Mouse (Mus musculus) neural tube, embryonic 12.5 days (tissue): Measurements from ENCODE around the gene Vax1. TPM values are rescaled to one million over a fixed set of nuclear protein-coding genes. Genes with fewer than 3 reads are reported as not detected.

Experiments
- ATAC-seq: fragments of 200-750 bp; cut with Nextera tagmentation; 2 replicates; pipeline ENCODE4 v1.8.0; 2017; ENCODE audit warnings: low read depth, mild to moderate bottlenecking, moderate TSS enrichment, moderate library complexity; ENCODE audit not compliant: low FRiP score
- H3K27ac ChIP-seq: fragments of 300-500 bp; sonication (generic); 2 replicates; pipeline ENCODE4 v1.5.1; 2016
- H3K27me3 ChIP-seq: fragments of 300-500 bp; sonication (generic); replicated peaks from 2 replicates; pipeline ENCODE4 v1.6.1; 2016; ENCODE audit warnings: mild to moderate bottlenecking
- H3K36me3 ChIP-seq: fragments of 300-500 bp; sonication (generic); 2 replicates; pipeline ENCODE4 v1.6.1; 2016; ENCODE audit warnings: mild to moderate bottlenecking
- H3K4me1 ChIP-seq: fragments of 300-500 bp; sonication (generic); 2 replicates; pipeline ENCODE4 v1.6.1; 2016
- H3K4me2 ChIP-seq: fragments of 300-500 bp; sonication (generic); replicated peaks from 2 replicates; pipeline ENCODE4 v1.6.1; 2016; ENCODE audit warnings: mild to moderate bottlenecking
- H3K4me3 ChIP-seq: fragments of 300-500 bp; sonication (generic); 2 replicates; pipeline ENCODE4 v1.5.1; 2016
- H3K9ac ChIP-seq: fragments of 300-500 bp; sonication (generic); 2 replicates; pipeline ENCODE4 v1.6.1; 2016; ENCODE audit warnings: mild to moderate bottlenecking
- H3K9me3 ChIP-seq: fragments of 300-500 bp; sonication (generic); 2 replicates; pipeline ENCODE4 v1.6.1; 2016; ENCODE audit warnings: mild to moderate bottlenecking
- WGBS: fragments of 180-500 bp; shearing (Covaris S2); methylation state at CpG from one replicate; pipeline ENCODE4 v1.1.7; 2016; 5-methylcytosine and 5-hydroxymethylcytosine counted together
- polyA plus RNA-seq: library from polyadenylated mRNA; unstranded; fragments of >200 nt; fragmentation: Nextera tagmentation; extraction: Ambion mirVana; gene quantifications from 2 replicates; pipeline ENCODE4 v1.2.1, GENCODE M21; 2016

Vax1 gene
- polyA plus RNA-seq, 1 experiment from 2014 or later = not detected

- Histone ChIP-seq H3K36me3 (no peaks in the 10 kb centered on the region), H3K27ac (no peak overlapping the region), H3K4me2 (no peak overlapping the region; the same call in 1 of the 2 replicates), H3K9me3 (no peaks in the 10 kb centered on the region), H3K4me3 (no peak overlapping the region), H3K9ac (no peak overlapping the region), H3K27me3 (peaks cover 6% of the 10 kb centered on the region; the same call in 1 of the 2 replicates), H3K4me1 (peaks cover 5% of the 10 kb centered on the region; the same call in 1 of the 2 replicates)
- no peak for ATAC-seq
- 20% methylated on average over 11 of the region's 11 CpGs for WGBS
Observed at GRCm38 (mm10) chr19:59133202-59133601, 36.7 kb downstream of the Vax1 start.

DNA sequence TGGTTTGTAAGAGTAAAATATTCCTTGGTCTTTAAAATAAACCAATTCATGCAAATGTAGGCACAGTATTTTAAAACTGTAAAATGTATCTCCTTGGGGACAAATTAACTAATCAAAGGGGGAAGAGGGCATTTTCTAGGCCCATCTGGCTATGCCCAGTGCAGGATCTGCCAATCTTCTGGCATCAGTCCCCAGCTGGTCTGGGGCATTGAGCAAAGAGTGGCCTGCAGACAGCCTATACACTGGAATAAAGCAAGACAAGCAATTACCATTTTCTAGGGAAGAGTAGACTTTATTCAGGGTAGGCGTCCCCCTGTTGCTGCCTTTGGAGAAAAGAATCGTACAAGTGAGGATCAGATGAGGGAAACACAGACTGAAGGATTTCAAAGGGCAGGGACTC is 40.2 kb downstream of the Vax1 start:
- Histone ChIP-seq H3K4me3 (no peak overlapping the region), H3K4me1 (peaks cover 5% of the 10 kb centered on the region; the same call in 1 of the 2 replicates), H3K9me3 (no peaks in the 10 kb centered on the region), H3K36me3 (no peaks in the 10 kb centered on the region), H3K27me3 (peaks cover 6% of the 10 kb centered on the region; the same call in 1 of the 2 replicates), H3K9ac (no peak overlapping the region), H3K27ac (no peak overlapping the region), H3K4me2 (no peak overlapping the region)
- 58% methylated on average over 2 of the region's 2 CpGs for WGBS
- ATAC-seq = no peak

- 84% methylated on average over 8 of the region's 8 CpGs for WGBS
Observed at GRCm38 (mm10) chr19:59128531-59129204, 41.2 kb downstream of the Vax1 start.

GRCm38 (mm10) chr19:59127424-59127823 is 42.4 kb downstream of the Vax1 start:
- Histone ChIP-seq H3K4me1 (no peaks in the 10 kb centered on the region), H3K4me3 (no peak overlapping the region), H3K36me3 (no peaks in the 10 kb centered on the region), H3K9me3 (no peaks in the 10 kb centered on the region), H3K9ac (no peak overlapping the region), H3K27me3 (peaks cover 6% of the 10 kb centered on the region; the same call in 1 of the 2 replicates), H3K4me2 (no peak overlapping the region), H3K27ac (no peak overlapping the region)
- WGBS = 87% methylated on average over 3 of the region's 3 CpGs
- ATAC-seq = no peak

More at GRCm38 (mm10) chr19:59128531-59129204, 41.2 kb downstream of the Vax1 start:
- H3K9me3 ChIP-seq = no peaks in the 10 kb centered on the region
- H3K36me3 ChIP-seq = no peaks in the 10 kb centered on the region
- H3K4me3 ChIP-seq = no peak overlapping the region
- H3K4me2 ChIP-seq = no peak overlapping the region
- H3K27me3 ChIP-seq = peaks cover 6% of the 10 kb centered on the region; the same call in 1 of the 2 replicates
- H3K27ac ChIP-seq = no peak overlapping the region
- H3K9ac ChIP-seq = no peak overlapping the region
- ATAC-seq = no peak
- H3K4me1 ChIP-seq = peaks cover 5% of the 10 kb centered on the region; the same call in 1 of the 2 replicates

Other genes starting within 250 kb of the Vax1 start
- 0.41 and 0.55 TPM in 2 replicates for gene Eno4, start 226.6 kb downstream of the Vax1 start, polyA plus RNA-seq
- gene Hspa12a, start 226.4 kb downstream of the Vax1 start, polyA plus RNA-seq = 67.0 and 74.2 TPM in 2 replicates
- 10.2 and 12.9 TPM in 2 replicates for gene Shtn1, start 94.0 kb downstream of the Vax1 start, polyA plus RNA-seq
- not detected in 2 replicates for gene Kcnk18, start 49.2 kb upstream of the Vax1 start, polyA plus RNA-seq
- gene Slc18a2, start 90.8 kb upstream of the Vax1 start, polyA plus RNA-seq = 9.7 and 11.0 TPM in 2 replicates
- gene Rps12-ps3, start 152.2 kb upstream of the Vax1 start, polyA plus RNA-seq = 4.9 and 11.4 TPM in 2 replicates
- 13.8 and 15.2 TPM in 2 replicates for gene Pdzd8, start 175.7 kb upstream of the Vax1 start, polyA plus RNA-seq